Mouse (Mus musculus) erythroblast, embryonic 14.5 days (primary cell): ENCODE results near the gene Bdh1. TPM values are rescaled to one million over a fixed set of nuclear protein-coding genes. Genes with fewer than 3 reads are reported as not detected.

Source experiments
- H3K27me3 ChIP-seq: 2 replicates; pipeline ENCODE4 v1.6.1; 2012; ENCODE audit warnings: inconsistent platforms; ENCODE audit not compliant: control insufficient read depth
- H3K36me3 ChIP-seq: 2 replicates; pipeline ENCODE4 v1.6.1; 2012; ENCODE audit warnings: mild to moderate bottlenecking, inconsistent platforms; ENCODE audit not compliant: control insufficient read depth
- H3K4me1 ChIP-seq: 2 replicates; pipeline ENCODE4 v1.6.1; 2012; ENCODE audit warnings: inconsistent platforms; ENCODE audit not compliant: control insufficient read depth
- H3K4me3 ChIP-seq: replicated peaks from 2 replicates; pipeline ENCODE3; 2012; ENCODE audit warnings: moderate library complexity, mild to moderate bottlenecking, inconsistent platforms
- H3K9me3 ChIP-seq: 2 replicates; pipeline ENCODE4 v1.6.1; 2012; ENCODE audit warnings: low read length, inconsistent platforms, mixed read lengths; ENCODE audit not compliant: control insufficient read depth
- GATA1 ChIP-seq: IDR thresholded peaks from 2 replicates; pipeline ENCODE4 v1.6.1; 2012; ENCODE audit warnings: low read length, inconsistent platforms, mixed read lengths
- TAL1 ChIP-seq: IDR thresholded peaks from 3 replicates; pipeline ENCODE4 v1.6.1; 2012; ENCODE audit warnings: low read length, inconsistent platforms, mixed read lengths
- polyA plus RNA-seq: library from polyadenylated mRNA; stranded (reverse); fragments of >175 nt; gene quantifications from 2 replicates; pipeline ENCODE4 v1.2.3, GENCODE M21; 2012

The Bdh1 gene
- polyA plus RNA-seq, 1 experiment, result 0.70 TPM

GRCm38 (mm10) chr16:31437358-31437757, 15.3 kb downstream of the Bdh1 start:
- Histone ChIP-seq H3K36me3 (peaks cover 23% of the 10 kb centered on the region), H3K4me3 (no peak overlapping the region), H3K9me3 (no peaks in the 10 kb centered on the region), H3K27me3 (no peaks in the 10 kb centered on the region), H3K4me1 (peaks cover 7% of the 10 kb centered on the region)
- TF ChIP-seq TAL1 (no peak), GATA1 (no peak)

- Histone ChIP-seq H3K4me1 (no peaks in the 10 kb centered on the region; the same call in 1 of the 2 replicates), H3K4me3 (no peak overlapping the region), H3K27me3 (no peaks in the 10 kb centered on the region), H3K36me3 (peaks cover 23% of the 10 kb centered on the region), H3K9me3 (no peaks in the 10 kb centered on the region)
- TF ChIP-seq TAL1, result no peak
- TF ChIP-seq GATA1, result no peak
Measured at GRCm38 (mm10) chr16:31439529-31439928, 17.4 kb downstream of the Bdh1 start.

GRCm38 (mm10) chr16:31440046-31440445, 18.0 kb downstream of the Bdh1 start:
- H3K9me3 ChIP-seq, result no peaks in the 10 kb centered on the region
- H3K36me3 ChIP-seq, result peaks cover 23% of the 10 kb centered on the region
- no peak overlapping the region for H3K4me3 ChIP-seq
- H3K27me3 ChIP-seq, result no peaks in the 10 kb centered on the region
- TF ChIP-seq TAL1 (no peak), GATA1 (no peak)
- H3K4me1 ChIP-seq, result no peaks in the 10 kb centered on the region; the same call in 1 of the 2 replicates

GRCm38 (mm10) chr16:31444521-31444920, 22.4 kb downstream of the Bdh1 start:
- H3K36me3 ChIP-seq, result peaks cover 22% of the 10 kb centered on the region
- no peaks in the 10 kb centered on the region for H3K27me3 ChIP-seq
- no peak overlapping the region for H3K4me3 ChIP-seq
- TF ChIP-seq GATA1, result no peak
- H3K4me1 ChIP-seq, result no peaks in the 10 kb centered on the region
- no peaks in the 10 kb centered on the region for H3K9me3 ChIP-seq

GRCm38 (mm10) chr16:31446067-31446853, 24.2 kb downstream of the Bdh1 start:
- Histone ChIP-seq H3K4me3 (no peak overlapping the region), H3K4me1 (no peaks in the 10 kb centered on the region), H3K9me3 (no peaks in the 10 kb centered on the region), H3K27me3 (no peaks in the 10 kb centered on the region), H3K36me3 (peaks cover 24% of the 10 kb centered on the region)
- no peak for TF ChIP-seq GATA1
- TF ChIP-seq TAL1, result no peak

- H3K9me3 ChIP-seq, result no peaks in the 10 kb centered on the region
- H3K27me3 ChIP-seq, result no peaks in the 10 kb centered on the region
- TF ChIP-seq GATA1 (no peak), TAL1 (no peak)
- no peaks in the 10 kb centered on the region for H3K4me1 ChIP-seq
- H3K4me3 ChIP-seq, result no peak overlapping the region
- H3K36me3 ChIP-seq, result peaks cover 22% of the 10 kb centered on the region
Measured at GRCm38 (mm10) chr16:31449973-31450372, 27.9 kb downstream of the Bdh1 start.

- no peaks in the 10 kb centered on the region for H3K4me1 ChIP-seq
- no peak overlapping the region for H3K4me3 ChIP-seq
- TF ChIP-seq TAL1 (no peak), GATA1 (no peak)
- H3K36me3 ChIP-seq, result peaks cover 26% of the 10 kb centered on the region
- H3K27me3 ChIP-seq, result no peaks in the 10 kb centered on the region
- no peaks in the 10 kb centered on the region for H3K9me3 ChIP-seq
Measured at GRCm38 (mm10) chr16:31451235-31451634, 29.2 kb downstream of the Bdh1 start.

GRCm38 (mm10) chr16:31452467-31452866, 30.4 kb downstream of the Bdh1 start:
- no peak for TF ChIP-seq GATA1
- TF ChIP-seq TAL1, result no peak
- Histone ChIP-seq H3K4me1 (no peaks in the 10 kb centered on the region), H3K4me3 (no peak overlapping the region), H3K27me3 (no peaks in the 10 kb centered on the region), H3K9me3 (no peaks in the 10 kb centered on the region), H3K36me3 (peaks cover 25% of the 10 kb centered on the region)

- peaks cover 6% of the 10 kb centered on the region for H3K4me1 ChIP-seq
- no peaks in the 10 kb centered on the region for H3K9me3 ChIP-seq
- peaks cover 28% of the 10 kb centered on the region for H3K36me3 ChIP-seq
- H3K4me3 ChIP-seq, result no peak overlapping the region
- 0 out of 2 replicates have a peak, but pooled peaks cover 3% of the 10 kb centered on the region for H3K27me3 ChIP-seq
- TF ChIP-seq GATA1, result no peak
Measured at GRCm38 (mm10) chr16:31454013-31454412, 31.9 kb downstream of the Bdh1 start.
